Mouse (Mus musculus) bone marrow, adult 2 months (tissue): ENCODE results near the gene Topaz1.

Source experiments
- CTCF ChIP-seq: fragments of 200-500 bp; IDR thresholded peaks from 2 replicates; pipeline ENCODE4 v1.5.1; 2011; ENCODE audit warnings: low read length, control low read depth; ENCODE audit not compliant: control insufficient read depth, insufficient read depth
- POLR2A ChIP-seq: fragments of 200-500 bp; IDR thresholded peaks from 2 replicates; pipeline ENCODE4 v1.6.1; 2011; ENCODE audit warnings: low read depth, mild to moderate bottlenecking, control low read depth, low read length, borderline replicate concordance; ENCODE audit not compliant: control insufficient read depth

DNA sequence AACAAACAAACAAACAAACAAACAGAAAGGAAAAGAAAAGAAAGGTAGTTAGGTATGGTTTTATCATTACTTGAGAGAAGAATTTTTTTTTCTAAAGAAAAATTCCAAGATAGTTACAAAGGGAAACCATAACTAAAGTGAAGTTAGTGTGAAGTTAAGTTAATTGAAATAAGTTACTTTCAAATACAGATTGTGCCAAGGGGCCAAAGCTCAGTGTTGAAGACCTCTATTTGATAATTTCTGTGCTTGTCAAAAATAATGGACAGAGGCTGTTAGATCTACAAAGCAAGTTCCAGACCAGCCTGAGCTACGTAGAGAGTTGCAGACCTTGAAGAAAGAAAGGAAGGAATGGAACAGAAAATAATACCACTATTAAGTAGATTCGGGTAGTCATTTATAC is 60.0 kb downstream of the Topaz1 start:
- TF ChIP-seq CTCF (no peak), POLR2A (no peak)
